Mouse (Mus musculus): ENCODE data around the gene Kalrn. TPM values are rescaled to one million over a fixed set of nuclear protein-coding genes. Genes with fewer than 3 reads are reported as not detected.

Gene Kalrn
- polyA plus RNA-seq, 1 experiment from 2014 or later: 16.8 TPM

DNA sequence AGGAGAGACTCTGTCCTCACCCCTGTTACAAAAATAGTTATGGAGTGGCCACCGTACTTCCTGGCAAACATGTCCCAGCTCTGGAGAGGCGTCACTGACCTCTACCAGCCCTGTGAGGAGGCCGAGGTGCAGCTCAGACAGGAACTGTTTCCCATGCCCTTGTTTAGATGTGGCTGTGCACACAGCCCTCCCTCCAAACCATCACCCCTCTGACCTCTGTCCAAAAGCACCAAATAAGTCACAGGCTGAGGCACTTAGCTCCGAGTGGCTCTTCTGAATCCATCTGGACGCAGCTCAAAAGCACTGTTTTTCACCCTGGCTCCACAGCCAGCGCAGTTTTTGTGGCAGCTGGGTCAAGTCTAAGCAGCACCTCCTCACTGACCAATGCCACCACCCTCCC lies 220.6 kb downstream of the Kalrn start:
- Histone ChIP-seq H3K27me3 (ENCODE audit: control insufficient read depth, insufficient read depth, low read length) (no peaks in the 10 kb centered on the region), H3K36me3 (ENCODE audit: control insufficient read depth, insufficient read depth, low read length) (no peaks in the 10 kb centered on the region), H3K9me3 (ENCODE audit: control insufficient read depth, low read length) (no peaks in the 10 kb centered on the region), H3K4me3 (ENCODE audit: low read depth, low read length) (no peak overlapping the region), H3K4me2 (no peak overlapping the region), H3K4me1 (ENCODE audit: control insufficient read depth, insufficient read depth, low read length) (no peaks in the 10 kb centered on the region), H3K9ac (ENCODE audit: low read length) (no peak overlapping the region), H3K27ac (ENCODE audit: low read depth, low read length) (no peak overlapping the region)
- ATAC-seq (ENCODE audit: low FRiP score): no peak
- DNase-seq (ENCODE audit: low spot score, missing footprints): no peak
- WGBS: 46% methylated on average over 6 of the region's 6 CpGs

DNA sequence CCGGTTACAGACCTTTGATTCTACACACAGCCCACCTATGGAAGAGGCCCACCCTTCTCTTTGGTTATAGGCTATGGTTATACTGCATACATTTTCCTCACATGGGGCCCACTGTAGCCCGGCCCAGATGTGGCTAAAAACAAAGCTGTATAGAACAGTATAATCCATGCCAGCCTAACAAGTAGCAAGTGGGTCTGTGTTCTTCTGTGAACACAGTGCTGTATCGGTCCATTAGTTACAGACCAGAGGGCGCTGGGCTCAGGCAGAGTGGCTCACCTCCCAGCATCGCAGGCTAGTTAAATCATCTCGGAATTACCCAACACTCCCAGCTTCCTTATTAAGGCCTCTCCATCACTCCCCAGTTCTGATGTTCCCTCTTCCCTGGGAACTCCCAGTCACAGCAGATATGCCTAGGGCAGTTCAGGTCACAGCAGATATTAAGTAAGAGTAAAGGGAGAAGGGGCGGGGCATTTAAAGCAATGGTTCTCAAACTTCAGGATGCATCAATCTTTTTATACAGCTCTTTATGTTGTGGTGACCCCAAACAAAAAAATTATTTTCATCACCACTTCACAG lies 221.7 kb downstream of the Kalrn start:
- no peaks in the 10 kb centered on the region for H3K4me1 ChIP-seq (ENCODE audit: control insufficient read depth, insufficient read depth, low read length)

DNA sequence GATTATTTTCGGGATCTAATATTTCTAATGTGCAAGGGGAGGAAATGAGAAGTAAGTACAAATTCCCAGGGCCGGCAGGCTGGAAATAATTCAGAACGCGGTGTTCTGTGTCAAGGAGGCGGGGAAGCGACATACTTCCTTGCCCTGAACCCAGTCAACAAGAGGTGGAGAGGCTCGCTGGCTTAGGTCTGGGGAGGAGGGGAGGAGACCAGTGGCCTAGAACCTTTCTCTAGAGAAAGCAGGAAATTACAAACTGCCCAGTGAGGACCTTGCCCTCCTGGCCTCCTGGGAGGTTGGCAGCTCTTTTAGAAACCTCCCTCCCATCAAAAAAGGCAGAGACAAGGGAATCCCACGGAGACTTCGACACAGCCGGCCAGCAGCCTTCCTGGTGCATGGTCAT lies 225.8 kb downstream of the Kalrn start:
- 68% methylated on average over 10 of the region's 10 CpGs for WGBS

More for the DNA sequence above, 221.7 kb downstream of the Kalrn start:
- DNase-seq (ENCODE audit: low spot score, missing footprints): no peak
- Histone ChIP-seq H3K9me3 (ENCODE audit: control insufficient read depth, low read length) (no peaks in the 10 kb centered on the region), H3K9ac (ENCODE audit: low read length) (no peak overlapping the region), H3K4me3 (ENCODE audit: low read depth, low read length) (no peak overlapping the region), H3K36me3 (ENCODE audit: control insufficient read depth, insufficient read depth, low read length) (no peaks in the 10 kb centered on the region), H3K27ac (ENCODE audit: low read depth, low read length) (no peak overlapping the region), H3K4me2 (no peak overlapping the region), H3K27me3 (ENCODE audit: control insufficient read depth, insufficient read depth, low read length) (no peaks in the 10 kb centered on the region)
- 85% methylated on average over 7 of the region's 7 CpGs for WGBS
- no peak for ATAC-seq (ENCODE audit: low FRiP score)

DNA sequence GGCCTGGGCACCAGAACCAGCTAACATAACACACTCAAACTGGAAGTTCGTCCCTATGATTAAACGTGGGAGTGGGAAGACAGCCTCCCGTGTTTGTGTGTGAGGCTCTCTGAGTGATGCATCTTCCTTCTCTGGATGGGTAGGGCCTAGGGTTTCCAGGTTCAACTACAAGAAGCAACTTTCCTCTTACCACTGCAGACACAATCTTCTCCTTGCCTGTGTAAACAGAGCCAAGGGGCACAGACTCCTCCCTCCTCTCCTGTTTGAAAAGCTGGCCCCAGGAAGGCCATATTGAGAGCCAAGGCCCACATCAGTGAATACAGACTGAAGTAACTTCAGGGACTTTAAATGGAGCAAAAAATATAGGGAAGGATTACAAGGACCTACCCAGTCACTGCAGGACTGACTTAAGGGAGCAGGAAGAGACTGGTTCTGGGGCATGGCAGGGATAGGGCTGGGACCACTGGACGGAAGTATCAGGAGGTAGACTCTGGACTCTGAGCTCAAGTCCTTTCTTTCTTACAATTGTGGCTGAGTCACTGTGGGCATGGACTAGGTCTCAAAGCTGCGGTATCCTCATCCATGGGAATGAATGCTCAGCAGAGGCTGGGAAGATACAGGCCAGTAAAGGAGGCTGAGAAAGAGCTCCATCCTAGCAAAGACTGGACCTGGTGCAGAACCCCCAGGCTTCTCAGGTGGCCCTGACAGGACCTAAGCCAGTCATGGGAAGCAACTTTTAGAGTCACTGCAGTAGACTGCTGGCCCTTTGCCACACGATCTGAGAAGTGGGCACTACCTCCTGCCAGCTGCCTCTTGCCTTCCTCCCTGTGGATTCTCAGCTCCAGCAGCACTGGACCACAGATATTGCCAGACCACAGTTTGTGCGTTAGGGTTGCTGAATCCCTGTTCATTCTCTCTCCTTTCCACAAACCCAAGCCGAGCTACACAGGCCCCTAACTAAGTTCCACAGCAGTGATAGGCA lies 228.1 kb downstream of the Kalrn start:
- Histone ChIP-seq H3K9ac (ENCODE audit: low read length) (no peak overlapping the region), H3K4me3 (ENCODE audit: low read depth, low read length) (no peak overlapping the region), H3K27me3 (ENCODE audit: control insufficient read depth, insufficient read depth, low read length) (no peaks in the 10 kb centered on the region), H3K36me3 (ENCODE audit: control insufficient read depth, insufficient read depth, low read length) (no peaks in the 10 kb centered on the region), H3K4me1 (ENCODE audit: control insufficient read depth, insufficient read depth, low read length) (no peaks in the 10 kb centered on the region), H3K4me2 (no peak overlapping the region), H3K27ac (ENCODE audit: low read depth, low read length) (no peak overlapping the region), H3K9me3 (ENCODE audit: control insufficient read depth, low read length) (no peaks in the 10 kb centered on the region)
- 86% methylated on average over 8 of the region's 8 CpGs for WGBS
- no peak for ATAC-seq (ENCODE audit: low FRiP score)
- DNase-seq (ENCODE audit: low spot score, missing footprints): no peak

More for the DNA sequence above, 225.8 kb downstream of the Kalrn start:
- H3K27ac ChIP-seq (ENCODE audit: low read depth, low read length): no peak overlapping the region
- no peak for ATAC-seq (ENCODE audit: low FRiP score)
- no peak overlapping the region for H3K4me3 ChIP-seq (ENCODE audit: low read depth, low read length)
- H3K4me1 ChIP-seq (ENCODE audit: control insufficient read depth, insufficient read depth, low read length): no peaks in the 10 kb centered on the region
- no peak overlapping the region for H3K4me2 ChIP-seq
- no peaks in the 10 kb centered on the region for H3K27me3 ChIP-seq (ENCODE audit: control insufficient read depth, insufficient read depth, low read length)
- no peak overlapping the region for H3K9ac ChIP-seq (ENCODE audit: low read length)
- no peaks in the 10 kb centered on the region for H3K36me3 ChIP-seq (ENCODE audit: control insufficient read depth, insufficient read depth, low read length)
- DNase-seq (ENCODE audit: low spot score, missing footprints): no peak
- no peaks in the 10 kb centered on the region for H3K9me3 ChIP-seq (ENCODE audit: control insufficient read depth, low read length)

DNA sequence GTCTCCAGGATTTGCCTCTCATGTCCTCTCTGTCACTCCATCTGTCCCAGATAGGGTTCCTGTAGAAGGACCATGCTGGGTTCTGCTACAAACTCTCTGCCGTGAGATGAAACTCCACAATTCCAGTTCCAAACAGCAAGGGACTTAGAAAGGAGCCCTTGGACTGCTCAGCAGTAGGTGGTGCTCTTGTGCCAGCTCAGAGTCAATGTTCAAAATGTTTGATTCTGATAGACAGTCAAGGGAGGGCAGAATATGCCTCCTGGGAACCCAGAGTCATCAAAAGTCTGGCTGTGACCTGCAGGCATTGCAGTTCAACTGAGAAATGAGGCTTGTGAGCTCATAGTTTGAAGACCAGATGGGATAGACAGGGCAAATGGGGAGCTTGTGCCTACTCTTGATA lies 229.4 kb downstream of the Kalrn start:
- no peak overlapping the region for H3K4me2 ChIP-seq
- no peak overlapping the region for H3K27ac ChIP-seq (ENCODE audit: low read depth, low read length)
- H3K4me1 ChIP-seq (ENCODE audit: control insufficient read depth, insufficient read depth, low read length): no peaks in the 10 kb centered on the region
- 59% methylated on average over 1 of the region's 1 CpGs for WGBS
- DNase-seq (ENCODE audit: low spot score, missing footprints): no peak
- H3K4me3 ChIP-seq (ENCODE audit: low read depth, low read length): no peak overlapping the region
- no peaks in the 10 kb centered on the region for H3K36me3 ChIP-seq (ENCODE audit: control insufficient read depth, insufficient read depth, low read length)
- H3K9ac ChIP-seq (ENCODE audit: low read length): no peak overlapping the region
- H3K27me3 ChIP-seq (ENCODE audit: control insufficient read depth, insufficient read depth, low read length): no peaks in the 10 kb centered on the region
- H3K9me3 ChIP-seq (ENCODE audit: control insufficient read depth, low read length): no peaks in the 10 kb centered on the region
- ATAC-seq (ENCODE audit: low FRiP score): no peak

DNA sequence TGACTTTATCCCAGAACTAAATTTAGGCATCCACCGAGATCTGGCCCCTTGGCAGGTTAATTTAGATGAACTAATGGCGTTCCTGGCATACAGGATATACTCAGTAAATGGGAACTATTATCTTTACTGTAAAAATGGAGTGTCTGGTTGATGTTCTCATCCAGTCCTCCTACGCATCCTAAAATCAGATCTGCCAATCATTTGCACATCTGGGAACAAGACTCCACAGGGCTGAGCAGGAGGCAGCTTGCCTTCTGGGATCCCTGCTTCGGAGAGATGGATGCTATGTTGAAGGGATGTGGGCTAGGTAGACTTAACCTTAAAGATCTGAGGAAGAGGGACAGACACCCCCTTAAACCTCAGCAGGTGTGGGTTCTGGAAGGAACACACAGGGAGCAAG lies 230.2 kb downstream of the Kalrn start:
- Histone ChIP-seq H3K4me3 (ENCODE audit: low read depth, low read length) (no peak overlapping the region), H3K9me3 (ENCODE audit: control insufficient read depth, low read length) (no peaks in the 10 kb centered on the region), H3K27me3 (ENCODE audit: control insufficient read depth, insufficient read depth, low read length) (no peaks in the 10 kb centered on the region), H3K4me2 (no peak overlapping the region), H3K27ac (ENCODE audit: low read depth, low read length) (no peak overlapping the region), H3K4me1 (ENCODE audit: control insufficient read depth, insufficient read depth, low read length) (no peaks in the 10 kb centered on the region), H3K36me3 (ENCODE audit: control insufficient read depth, insufficient read depth, low read length) (no peaks in the 10 kb centered on the region), H3K9ac (ENCODE audit: low read length) (no peak overlapping the region)
- no peak for ATAC-seq (ENCODE audit: low FRiP score)
- WGBS: 87% methylated on average over 4 of the region's 4 CpGs
- no peak for DNase-seq (ENCODE audit: low spot score, missing footprints)

DNA sequence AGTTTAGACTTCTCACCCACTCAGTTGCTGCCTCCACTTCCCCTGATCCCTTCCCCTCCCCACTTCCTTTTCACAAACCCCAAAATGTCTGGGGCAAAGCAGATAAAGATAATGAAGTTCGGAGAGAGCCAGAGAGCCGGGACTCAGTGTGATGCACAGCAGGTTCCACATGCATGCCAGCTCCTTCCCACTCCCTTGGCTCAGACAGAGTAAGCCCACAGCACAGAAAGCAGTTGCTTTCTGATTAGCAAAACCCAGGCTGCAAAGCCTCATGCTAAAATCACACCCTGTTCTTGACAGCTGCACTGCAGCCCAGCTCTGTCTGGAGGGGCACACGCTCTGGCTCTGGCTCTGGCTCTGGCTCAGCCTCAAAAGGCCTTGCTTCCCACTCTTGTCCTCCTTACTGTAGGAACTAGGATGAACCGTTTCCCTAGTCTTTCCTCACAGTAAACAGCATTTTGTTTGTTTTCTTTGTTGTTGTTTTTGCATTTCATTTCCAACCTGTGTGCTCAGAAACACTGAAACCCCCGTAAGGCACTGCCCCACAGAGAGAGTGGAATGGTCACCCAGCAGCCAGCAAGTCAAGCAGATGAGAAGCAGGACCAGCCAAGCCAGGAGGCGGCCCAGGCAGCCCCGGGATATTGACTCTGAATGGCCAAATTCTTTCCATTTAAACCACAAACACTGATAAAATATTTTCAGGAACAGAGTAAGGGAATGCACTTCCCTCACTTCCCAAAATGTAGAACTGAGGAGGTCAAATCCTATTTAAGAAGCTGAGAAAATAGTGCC lies 230.8 kb downstream of the Kalrn start:
- Histone ChIP-seq H3K27me3 (ENCODE audit: control insufficient read depth, insufficient read depth, low read length) (no peaks in the 10 kb centered on the region), H3K4me3 (ENCODE audit: low read depth, low read length) (no peak overlapping the region), H3K9me3 (ENCODE audit: control insufficient read depth, low read length) (no peaks in the 10 kb centered on the region), H3K4me2 (no peak overlapping the region), H3K36me3 (ENCODE audit: control insufficient read depth, insufficient read depth, low read length) (no peaks in the 10 kb centered on the region), H3K4me1 (ENCODE audit: control insufficient read depth, insufficient read depth, low read length) (no peaks in the 10 kb centered on the region), H3K27ac (ENCODE audit: low read depth, low read length) (no peak overlapping the region), H3K9ac (ENCODE audit: low read length) (no peak overlapping the region)
- 74% methylated on average over 7 of the region's 7 CpGs for WGBS
- ATAC-seq (ENCODE audit: low FRiP score) (no peak), DNase-seq (ENCODE audit: low spot score, missing footprints) (no peak)

DNA sequence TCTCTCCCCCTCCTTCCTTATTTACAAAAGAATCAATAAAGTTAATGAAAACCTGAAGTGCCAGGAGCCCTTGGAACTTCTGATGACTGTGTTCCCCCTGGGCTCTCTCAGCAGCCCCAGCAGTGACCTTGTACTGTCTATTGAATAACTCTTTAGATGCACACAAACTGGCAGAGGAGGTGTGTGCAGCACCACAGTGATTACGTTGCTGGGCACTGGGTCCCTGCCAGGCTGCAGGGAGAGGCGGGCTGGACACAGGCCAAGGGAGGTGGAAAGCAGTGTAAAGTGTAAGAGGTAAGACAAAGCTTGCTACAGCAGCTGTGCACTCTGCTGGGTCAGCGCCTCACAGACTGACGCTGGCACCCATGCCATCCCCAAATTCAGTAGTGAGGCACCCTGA lies 238.4 kb downstream of the Kalrn start:
- Histone ChIP-seq H3K27me3 (ENCODE audit: control insufficient read depth, insufficient read depth, low read length) (no peaks in the 10 kb centered on the region), H3K4me1 (ENCODE audit: control insufficient read depth, insufficient read depth, low read length) (peaks cover 10% of the 10 kb centered on the region), H3K9ac (ENCODE audit: low read length) (no peak overlapping the region), H3K27ac (ENCODE audit: low read depth, low read length) (no peak overlapping the region), H3K36me3 (ENCODE audit: control insufficient read depth, insufficient read depth, low read length) (no peaks in the 10 kb centered on the region), H3K9me3 (ENCODE audit: control insufficient read depth, low read length) (no peaks in the 10 kb centered on the region), H3K4me3 (ENCODE audit: low read depth, low read length) (no peak overlapping the region), H3K4me2 (no peak overlapping the region)
- WGBS: 72% methylated on average over 4 of the region's 4 CpGs
- ATAC-seq (ENCODE audit: low FRiP score) (no peak), DNase-seq (ENCODE audit: low spot score, missing footprints) (no peak)

DNA sequence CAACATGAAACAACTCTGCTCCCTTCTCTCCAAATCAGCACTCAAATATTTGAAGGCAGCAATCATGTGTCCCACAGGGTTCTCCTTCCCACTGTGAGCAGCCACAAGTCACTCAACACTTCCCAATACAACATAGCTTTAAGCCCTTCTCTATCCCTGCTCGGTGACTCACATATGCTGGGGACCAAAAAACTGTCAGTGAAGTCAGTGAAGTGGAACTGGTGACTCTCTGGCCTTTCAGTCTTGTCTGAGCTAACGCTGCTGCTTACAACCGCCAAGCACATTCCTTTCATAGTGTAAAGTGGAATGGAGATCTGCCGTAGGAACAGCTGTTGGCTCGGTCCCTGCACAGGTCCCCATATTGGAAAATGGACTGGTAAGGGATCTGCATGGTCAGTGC lies 241.7 kb downstream of the Kalrn start:
- no peak overlapping the region for H3K9ac ChIP-seq (ENCODE audit: low read length)
- WGBS: 27% methylated on average over 5 of the region's 5 CpGs
- DNase-seq (ENCODE audit: low spot score, missing footprints): no peak
- H3K36me3 ChIP-seq (ENCODE audit: control insufficient read depth, insufficient read depth, low read length): no peaks in the 10 kb centered on the region; the same call in 1 of the 2 replicates
- no peak overlapping the region for H3K4me2 ChIP-seq
- no peak overlapping the region for H3K27ac ChIP-seq (ENCODE audit: low read depth, low read length)
- ATAC-seq (ENCODE audit: low FRiP score): no peak
- H3K9me3 ChIP-seq (ENCODE audit: control insufficient read depth, low read length): no peaks in the 10 kb centered on the region
- no peak overlapping the region for H3K4me3 ChIP-seq (ENCODE audit: low read depth, low read length)
- H3K4me1 ChIP-seq (ENCODE audit: control insufficient read depth, insufficient read depth, low read length): peaks cover 10% of the 10 kb centered on the region
- no peaks in the 10 kb centered on the region for H3K27me3 ChIP-seq (ENCODE audit: control insufficient read depth, insufficient read depth, low read length)

Measured in midbrain, embryonic 11.5 days (tissue).